In genomic region chr11:44665741-44666531, GRCm38 (mm10) we compare ENCODE assay signal across 1 mouse cellular context.
TF ChIP-seq lines count a peak whose summit lies in the region.

No protein-coding gene starts in this region.

TF ChIP-seq in CH12.LX, 34 proteins besides CTCF, POLR2A, EP300 and RAD21 (continued from another document):
- no peak; the same call in 1 of the 2 replicates for TF ChIP-seq MAZ (IDR thresholded peaks at IDR 0.05; ENCODE audit: low read depth, low read length)
- TF ChIP-seq RCOR1 (conservative IDR thresholded peaks at IDR 0.05; ENCODE audit: low read depth, low read length), result no peak
- no peak; the same call in 1 of the 2 replicates for TF ChIP-seq TCF12 (IDR thresholded peaks at IDR 0.05; ENCODE audit: low read depth, low read length)
- TF ChIP-seq MAFK (IDR thresholded peaks at IDR 0.05; ENCODE audit: insufficient replicate concordance, low read length), result no peak
- no peak for TF ChIP-seq E2F4 (IDR thresholded peaks at IDR 0.05; ENCODE audit: insufficient replicate concordance, low read depth, low read length)
